Mouse (Mus musculus): ENCODE results near the gene Gm9844. TPM values are rescaled to one million over a fixed set of nuclear protein-coding genes. Genes with fewer than 3 reads are reported as not detected.

Gene Gm9844
- polyA plus RNA-seq, 2 experiments: 1.3 to 1.5 TPM

DNA sequence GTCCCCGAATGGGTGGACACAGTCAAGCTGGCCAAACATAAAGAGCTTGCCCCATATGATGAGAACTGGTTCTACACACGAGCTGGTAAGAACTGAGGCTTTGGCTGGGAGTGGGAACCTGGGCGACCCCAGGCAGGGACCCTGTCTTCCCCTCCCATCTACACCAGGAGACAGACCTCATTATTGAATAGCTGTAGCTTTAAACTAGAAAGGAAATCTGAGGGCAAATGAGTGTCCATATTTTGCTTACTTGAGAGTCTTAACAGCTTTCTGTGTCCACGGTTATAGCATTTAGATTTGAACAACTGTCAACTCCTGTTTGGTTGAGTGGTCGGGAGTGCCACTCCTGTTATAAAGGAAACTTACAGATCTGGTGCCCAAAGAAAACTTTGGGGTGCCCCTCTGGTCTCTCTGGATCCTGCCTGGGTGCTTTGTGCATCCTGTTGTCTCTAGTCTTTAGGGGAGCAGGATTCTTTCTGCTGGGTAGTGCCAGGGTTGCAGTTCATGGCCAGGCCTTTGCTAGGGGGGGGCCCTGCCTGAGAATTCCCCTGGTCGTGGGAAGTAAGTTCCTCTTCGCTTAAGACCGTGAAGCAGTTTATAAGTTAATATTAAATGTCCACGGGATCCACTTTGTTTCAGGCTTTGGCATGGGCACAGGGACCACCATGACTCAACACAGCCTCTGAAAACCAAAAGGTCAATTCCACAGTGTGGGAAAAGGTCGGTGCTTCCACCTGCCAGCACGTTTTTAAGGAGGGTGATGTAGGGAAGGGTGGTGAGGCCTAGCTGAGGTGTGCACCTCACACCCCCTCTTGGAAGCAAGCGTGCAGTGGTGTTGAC is 23.7 kb downstream of the Gm9844 start:
- Histone ChIP-seq H3K4me2 (ENCODE audit: low read depth) (peak overlapping the region; percentile 65), H3K27me3 (ENCODE audit: control insufficient read depth, insufficient read depth, low read length) (no peaks in the 10 kb centered on the region), H3K4me3 (ENCODE audit: insufficient read depth in 1 of 2, low read depth in 2 of 2, low read length in 2 of 2) (peak overlapping the region; percentile 82 to 89), H3K9me3 (ENCODE audit: control insufficient read depth, low read length) (no peaks in the 10 kb centered on the region), H3K27ac (peak overlapping the region; percentile 52), H3K4me1 (replicated peaks; ENCODE audit: control insufficient read depth in 2 of 2, insufficient read depth in 2 of 2, low read length in 1 of 2) (peaks cover 7 to 23% of the 10 kb centered on the region in 2 experiments; a peak in 3 of 4 replicates), H3K9ac (replicated peaks) (peak overlapping the region; percentile 96), H3K36me3 (replicated peaks; ENCODE audit: control insufficient read depth, insufficient read depth, low read depth) (peaks cover 52% of the 10 kb centered on the region)
- DNase-seq (ENCODE audit: low read depth in 3 of 3, low spot score in 3 of 3): no peak
- TF ChIP-seq CTCF (IDR thresholded peaks at IDR 0.05; ENCODE audit: low read depth) (no peak), EP300 (IDR thresholded peaks at IDR 0.05; ENCODE audit: low read depth) (no peak)
- WGBS (ENCODE audit: insufficient replicate concordance): 7% methylated on average over 12 of the region's 12 CpGs
- no peak for ATAC-seq (ENCODE audit: insufficient read depth)

GRCm38 (mm10) chr7:24886308-24886633 is 24.3 kb downstream of the Gm9844 start:
- H3K36me3 ChIP-seq (replicated peaks; ENCODE audit: control insufficient read depth, insufficient read depth, low read depth): peaks cover 52% of the 10 kb centered on the region

DNA sequence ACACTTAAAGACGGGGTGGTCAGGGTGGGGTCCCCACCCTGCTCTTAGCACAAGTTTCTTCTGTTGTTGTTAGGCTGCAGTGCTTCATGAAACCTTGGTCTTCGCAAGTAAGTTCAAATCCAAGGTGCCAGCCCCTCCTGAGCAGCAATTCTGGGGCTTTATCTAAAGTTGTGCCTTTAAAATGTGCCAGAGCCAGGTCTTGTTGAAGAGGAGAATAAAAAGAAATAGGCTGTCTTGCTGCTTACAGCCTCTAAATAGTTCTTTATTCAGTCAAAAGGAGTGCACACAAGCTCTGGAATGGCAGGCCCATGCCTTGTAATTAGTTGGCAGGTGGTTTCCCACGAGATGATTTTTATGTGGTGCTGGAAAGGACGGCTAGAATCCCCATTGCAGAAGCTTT is 25.1 kb downstream of the Gm9844 start:
- TF ChIP-seq CTCF (IDR thresholded peaks at IDR 0.05; ENCODE audit: low read depth) (no peak), EP300 (IDR thresholded peaks at IDR 0.05; ENCODE audit: low read depth) (no peak)
- Histone ChIP-seq H3K4me1 (replicated peaks; ENCODE audit: control insufficient read depth in 2 of 2, insufficient read depth in 2 of 2, low read length in 1 of 2) (peaks cover 7 to 23% of the 10 kb centered on the region in 2 experiments; a peak in 3 of 4 replicates), H3K4me3 (ENCODE audit: insufficient read depth in 1 of 2, low read depth in 2 of 2, low read length in 2 of 2) (peak overlapping the region; percentile 82 to 89), H3K9ac (replicated peaks) (peak overlapping the region; percentile 96), H3K9me3 (ENCODE audit: control insufficient read depth, low read length) (no peaks in the 10 kb centered on the region), H3K4me2 (ENCODE audit: low read depth) (peak overlapping the region; percentile 65), H3K27me3 (ENCODE audit: control insufficient read depth, insufficient read depth, low read length) (no peaks in the 10 kb centered on the region), H3K27ac (peak overlapping the region; percentile 52), H3K36me3 (replicated peaks; ENCODE audit: control insufficient read depth, insufficient read depth, low read depth) (peaks cover 52% of the 10 kb centered on the region)
- ATAC-seq (ENCODE audit: insufficient read depth): no peak
- DNase-seq (ENCODE audit: low read depth in 3 of 3, low spot score in 3 of 3): no peak
- whole genome bisulfite sequencing (ENCODE audit: insufficient replicate concordance): 47% methylated on average over 4 of the region's 4 CpGs

More at GRCm38 (mm10) chr7:24886308-24886633, 24.3 kb downstream of the Gm9844 start:
- ATAC-seq (ENCODE audit: insufficient read depth) (no peak), DNase-seq (ENCODE audit: low read depth in 3 of 3, low spot score in 3 of 3) (no peak)
- peak overlapping the region; percentile 65 for H3K4me2 ChIP-seq (ENCODE audit: low read depth)
- no peaks in the 10 kb centered on the region for H3K27me3 ChIP-seq (ENCODE audit: control insufficient read depth, insufficient read depth, low read length)
- H3K27ac ChIP-seq: peak overlapping the region; percentile 52
- peaks cover 7 to 23% of the 10 kb centered on the region in 2 experiments; a peak in 3 of 4 replicates for H3K4me1 ChIP-seq (replicated peaks; ENCODE audit: control insufficient read depth in 2 of 2, insufficient read depth in 2 of 2, low read length in 1 of 2)
- TF ChIP-seq CTCF (IDR thresholded peaks at IDR 0.05; ENCODE audit: low read depth) (no peak), EP300 (IDR thresholded peaks at IDR 0.05; ENCODE audit: low read depth) (no peak)
- H3K9ac ChIP-seq (replicated peaks): peak overlapping the region; percentile 96
- peak overlapping the region; percentile 82 to 89 for H3K4me3 ChIP-seq (ENCODE audit: insufficient read depth in 1 of 2, low read depth in 2 of 2, low read length in 2 of 2)
- H3K9me3 ChIP-seq (ENCODE audit: control insufficient read depth, low read length): no peaks in the 10 kb centered on the region
- 21% methylated on average over 4 of the region's 4 CpGs for WGBS (ENCODE audit: insufficient replicate concordance)

DNA sequence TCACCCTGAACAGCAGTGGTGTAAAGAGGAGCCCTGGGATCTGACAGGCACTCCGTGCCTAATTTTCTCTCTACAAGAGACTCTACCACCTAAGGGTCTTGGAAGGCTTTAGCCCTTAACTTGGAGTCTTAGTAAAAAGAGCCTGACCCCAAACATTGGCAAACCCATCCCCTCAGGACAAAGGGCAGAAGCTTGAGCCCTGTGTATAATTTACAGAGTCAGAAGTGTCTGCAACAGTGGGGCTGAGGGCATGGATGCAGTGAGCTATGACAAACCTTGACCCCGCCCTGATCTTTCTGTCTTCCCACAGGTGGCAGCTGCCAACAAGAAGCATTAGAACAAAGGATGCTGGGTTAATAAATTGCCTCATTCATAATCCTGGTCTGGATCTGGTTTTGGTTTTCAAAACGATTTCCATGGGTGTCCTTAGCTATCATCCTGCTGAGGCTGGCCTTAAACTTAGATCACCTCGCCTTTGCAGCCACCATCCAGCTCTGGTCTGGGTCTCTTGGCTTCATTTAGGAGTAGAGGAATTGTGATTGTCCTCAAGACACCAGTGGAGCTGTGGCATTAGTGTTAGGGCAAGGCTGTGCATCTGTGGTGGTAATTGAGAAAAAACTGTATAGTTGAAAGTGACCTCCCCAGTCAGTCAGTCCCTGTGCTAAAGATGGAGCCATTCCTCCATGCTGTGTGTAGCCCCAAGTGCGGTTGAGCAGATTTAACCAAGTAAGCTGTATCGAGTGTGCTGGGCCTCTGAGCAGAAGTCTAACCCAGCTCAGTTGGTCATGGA is 27.6 kb downstream of the Gm9844 start:
- peak; percentile 19 for ATAC-seq (ENCODE audit: insufficient read depth)
- Histone ChIP-seq H3K4me3 (ENCODE audit: insufficient read depth in 1 of 2, low read depth in 2 of 2, low read length in 2 of 2) (no peak overlapping the region), H3K9me3 (ENCODE audit: control insufficient read depth, low read length) (no peaks in the 10 kb centered on the region), H3K9ac (replicated peaks) (no peak overlapping the region), H3K36me3 (replicated peaks; ENCODE audit: control insufficient read depth, insufficient read depth, low read depth) (peaks cover 52% of the 10 kb centered on the region), H3K27ac (peak overlapping the region; percentile 14), H3K4me2 (ENCODE audit: low read depth) (no peak overlapping the region), H3K4me1 (replicated peaks; ENCODE audit: control insufficient read depth in 2 of 2, insufficient read depth in 2 of 2, low read length in 1 of 2) (peaks cover 5 to 18% of the 10 kb centered on the region in 2 experiments; a peak in 3 of 4 replicates), H3K27me3 (ENCODE audit: control insufficient read depth, insufficient read depth, low read length) (no peaks in the 10 kb centered on the region)
- TF ChIP-seq CTCF (IDR thresholded peaks at IDR 0.05; ENCODE audit: low read depth) (no peak), EP300 (IDR thresholded peaks at IDR 0.05; ENCODE audit: low read depth) (no peak)
- DNase-seq (ENCODE audit: low read depth in 3 of 3, low spot score in 3 of 3): no peak
- WGBS (ENCODE audit: insufficient replicate concordance): 74% methylated on average over 6 of the region's 6 CpGs

Measured in liver, embryonic 14.5 days (tissue).